Mouse (Mus musculus): ENCODE measurements around the gene Gfra4. TPM values are rescaled to one million over a fixed set of nuclear protein-coding genes. Genes with fewer than 3 reads are reported as not detected.
A peak's percentile ranks its signal among the peaks of the same experiment; 100 is the strongest.

Gene Gfra4
- polyA plus RNA-seq (2015; fragmentation: Nextera tagmentation; extraction: Ambion mirVana): 2.8 and 4.7 TPM in 2 replicates

- WGBS: 61% methylated on average over 2 of the region's 2 CpGs
- ATAC-seq (replicated peaks; ENCODE audit: insufficient number of reproducible peaks, insufficient read depth, low FRiP score, low read depth): no peak
- peak within 1 kb of the TSS; percentile 94 for H3K4me2 ChIP-seq
- peaks cover 25% of the 10 kb centered on the region for H3K4me1 ChIP-seq (replicated peaks)
- peaks cover 51% of the 10 kb centered on the region for H3K27me3 ChIP-seq
- H3K27ac ChIP-seq: no peak within 1 kb of the TSS
- no peak within 1 kb of the TSS for H3K4me3 ChIP-seq
- H3K9ac ChIP-seq: no peak within 1 kb of the TSS
- no peaks in the 10 kb centered on the region for H3K36me3 ChIP-seq
- H3K9me3 ChIP-seq (replicated peaks): no peaks in the 10 kb centered on the region
These were observed at the start of gene Gfra4 for GRCm38 (mm10) chr2:131042988-131043387. Gene Gfra4 (minus strand): TSS chr2:131043088.

GRCm38 (mm10) chr2:131090852-131091251 lies 48.0 kb upstream of the Gfra4 start:
- H3K4me2 ChIP-seq: no peak overlapping the region
- WGBS: 55% methylated on average over 3 of the region's 3 CpGs
- no peak overlapping the region for H3K4me3 ChIP-seq
- no peak for ATAC-seq (replicated peaks; ENCODE audit: insufficient number of reproducible peaks, insufficient read depth, low FRiP score, low read depth)
- H3K27ac ChIP-seq: peak overlapping the region; percentile 36; the same call in 1 of the 2 replicates
- H3K9me3 ChIP-seq (replicated peaks): no peaks in the 10 kb centered on the region
- no peaks in the 10 kb centered on the region for H3K36me3 ChIP-seq
- H3K27me3 ChIP-seq: no peaks in the 10 kb centered on the region
- no peaks in the 10 kb centered on the region for H3K4me1 ChIP-seq (replicated peaks)
- H3K9ac ChIP-seq: no peak overlapping the region

- WGBS: 72% methylated on average over 1 of the region's 1 CpGs
- no peak overlapping the region for H3K4me3 ChIP-seq
These were observed 46.7 kb upstream of the Gfra4 start for GRCm38 (mm10) chr2:131089634-131090033.

GRCm38 (mm10) chr2:131088581-131088980 lies 45.7 kb upstream of the Gfra4 start:
- H3K9me3 ChIP-seq (replicated peaks): no peaks in the 10 kb centered on the region
- no peaks in the 10 kb centered on the region for H3K4me1 ChIP-seq (replicated peaks)
- H3K4me2 ChIP-seq: no peak overlapping the region
- no peak for ATAC-seq (replicated peaks; ENCODE audit: insufficient number of reproducible peaks, insufficient read depth, low FRiP score, low read depth)
- H3K4me3 ChIP-seq: no peak overlapping the region
- no peaks in the 10 kb centered on the region for H3K36me3 ChIP-seq
- no peaks in the 10 kb centered on the region for H3K27me3 ChIP-seq
- H3K27ac ChIP-seq: no peak overlapping the region
- 67% methylated on average over 4 of the region's 4 CpGs for WGBS
- H3K9ac ChIP-seq: no peak overlapping the region

More at GRCm38 (mm10) chr2:131089634-131090033, 46.7 kb upstream of the Gfra4 start:
- Histone ChIP-seq H3K4me1 (replicated peaks) (no peaks in the 10 kb centered on the region), H3K27me3 (no peaks in the 10 kb centered on the region), H3K4me2 (no peak overlapping the region), H3K36me3 (no peaks in the 10 kb centered on the region), H3K9ac (no peak overlapping the region), H3K27ac (no peak overlapping the region), H3K9me3 (replicated peaks) (no peaks in the 10 kb centered on the region)
- no peak for ATAC-seq (replicated peaks; ENCODE audit: insufficient number of reproducible peaks, insufficient read depth, low FRiP score, low read depth)

- ATAC-seq (replicated peaks; ENCODE audit: insufficient number of reproducible peaks, insufficient read depth, low FRiP score, low read depth): no peak
- no peaks in the 10 kb centered on the region for H3K36me3 ChIP-seq
- WGBS: 83% methylated on average over 11 of the region's 11 CpGs
- H3K27me3 ChIP-seq: no peaks in the 10 kb centered on the region
- H3K4me2 ChIP-seq: no peak within 1 kb of the TSS
- H3K9ac ChIP-seq: no peak within 1 kb of the TSS
- no peaks in the 10 kb centered on the region for H3K4me1 ChIP-seq (replicated peaks)
- no peaks in the 10 kb centered on the region for H3K9me3 ChIP-seq (replicated peaks)
- H3K4me3 ChIP-seq: no peak within 1 kb of the TSS
- H3K27ac ChIP-seq: no peak within 1 kb of the TSS
These were observed 43.9 kb upstream of the Gfra4 start, which contains the start of gene Siglec1 for GRCm38 (mm10) chr2:131086667-131087390. Gene Siglec1 (minus strand): TSS chr2:131086765.

GRCm38 (mm10) chr2:131084206-131084605 lies 41.3 kb upstream of the Gfra4 start:
- Histone ChIP-seq H3K9me3 (replicated peaks) (no peaks in the 10 kb centered on the region), H3K27me3 (0 out of 2 replicates have a peak, but pooled peaks cover 8% of the 10 kb centered on the region), H3K36me3 (no peaks in the 10 kb centered on the region), H3K4me1 (replicated peaks) (no peaks in the 10 kb centered on the region), H3K27ac (no peak overlapping the region), H3K4me2 (no peak overlapping the region), H3K9ac (no peak overlapping the region), H3K4me3 (no peak overlapping the region)
- no peak for ATAC-seq (replicated peaks; ENCODE audit: insufficient number of reproducible peaks, insufficient read depth, low FRiP score, low read depth)
- WGBS: 73% methylated on average over 4 of the region's 4 CpGs

- ATAC-seq (replicated peaks; ENCODE audit: insufficient number of reproducible peaks, insufficient read depth, low FRiP score, low read depth): no peak
- H3K27me3 ChIP-seq: peaks cover 15% of the 10 kb centered on the region; the same call in 1 of the 2 replicates
- no peaks in the 10 kb centered on the region for H3K9me3 ChIP-seq (replicated peaks)
- no peak overlapping the region for H3K4me3 ChIP-seq
- WGBS: 52% methylated on average over 5 of the region's 5 CpGs
- no peak overlapping the region for H3K4me2 ChIP-seq
- no peaks in the 10 kb centered on the region for H3K36me3 ChIP-seq
- no peak overlapping the region for H3K9ac ChIP-seq
- no peak overlapping the region for H3K27ac ChIP-seq
- no peaks in the 10 kb centered on the region for H3K4me1 ChIP-seq (replicated peaks)
These were observed 37.6 kb upstream of the Gfra4 start for GRCm38 (mm10) chr2:131080507-131080906.

GRCm38 (mm10) chr2:131072536-131072935 lies 29.6 kb upstream of the Gfra4 start:
- H3K27ac ChIP-seq: no peak overlapping the region
- H3K9me3 ChIP-seq (replicated peaks): no peaks in the 10 kb centered on the region
- H3K4me2 ChIP-seq: no peak overlapping the region
- H3K9ac ChIP-seq: no peak overlapping the region
- no peaks in the 10 kb centered on the region for H3K36me3 ChIP-seq
- 78% methylated on average over 10 of the region's 10 CpGs for WGBS
- no peak for ATAC-seq (replicated peaks; ENCODE audit: insufficient number of reproducible peaks, insufficient read depth, low FRiP score, low read depth)
- peaks cover 5% of the 10 kb centered on the region for H3K27me3 ChIP-seq
- no peaks in the 10 kb centered on the region for H3K4me1 ChIP-seq (replicated peaks)
- no peak overlapping the region for H3K4me3 ChIP-seq

- Histone ChIP-seq H3K27me3 (peaks cover 38% of the 10 kb centered on the region), H3K36me3 (no peaks in the 10 kb centered on the region), H3K4me2 (no peak overlapping the region), H3K4me1 (replicated peaks) (peaks cover 13% of the 10 kb centered on the region), H3K9ac (no peak overlapping the region), H3K27ac (no peak overlapping the region), H3K4me3 (no peak overlapping the region), H3K9me3 (replicated peaks) (no peaks in the 10 kb centered on the region)
- ATAC-seq (replicated peaks; ENCODE audit: insufficient number of reproducible peaks, insufficient read depth, low FRiP score, low read depth): no peak
- WGBS: 55% methylated on average over 6 of the region's 6 CpGs
These were observed 24.6 kb upstream of the Gfra4 start for GRCm38 (mm10) chr2:131067481-131067880.

GRCm38 (mm10) chr2:131066342-131066741 lies 23.5 kb upstream of the Gfra4 start:
- Histone ChIP-seq H3K4me1 (replicated peaks) (peaks cover 23% of the 10 kb centered on the region), H3K36me3 (no peaks in the 10 kb centered on the region), H3K27me3 (peaks cover 40% of the 10 kb centered on the region), H3K9ac (no peak overlapping the region), H3K4me3 (no peak overlapping the region), H3K9me3 (replicated peaks) (no peaks in the 10 kb centered on the region), H3K27ac (no peak overlapping the region), H3K4me2 (no peak overlapping the region)
- no peak for ATAC-seq (replicated peaks; ENCODE audit: insufficient number of reproducible peaks, insufficient read depth, low FRiP score, low read depth)
- WGBS: 63% methylated on average over 9 of the region's 9 CpGs

GRCm38 (mm10) chr2:131063404-131063864 lies 20.5 kb upstream of the Gfra4 start, which contains the start of gene Adam33:
Gene Adam33 (minus strand): TSS chr2:131063814.
- no peak for ATAC-seq (replicated peaks; ENCODE audit: insufficient number of reproducible peaks, insufficient read depth, low FRiP score, low read depth)
- Histone ChIP-seq H3K36me3 (no peaks in the 10 kb centered on the region), H3K27me3 (peaks cover 35% of the 10 kb centered on the region), H3K4me3 (peak within 1 kb of the TSS; percentile 41), H3K4me2 (peak within 1 kb of the TSS; percentile 70), H3K9ac (peak within 1 kb of the TSS; percentile 44; the same call in 1 of the 2 replicates), H3K27ac (no peak within 1 kb of the TSS), H3K9me3 (replicated peaks) (no peaks in the 10 kb centered on the region), H3K4me1 (replicated peaks) (peaks cover 50% of the 10 kb centered on the region)
- WGBS: 2% methylated on average over 27 of the region's 27 CpGs
